Mouse (Mus musculus) brain, embryonic 14.5 days (tissue): Measurements from ENCODE around the gene Gm5148. TPM values are rescaled to one million over a fixed set of nuclear protein-coding genes. Genes with fewer than 3 reads are reported as not detected.

Experiments used
- DNase-seq: peaks from one replicate; pipeline ENCODE4 v3.0.0-alpha.2; 2011; ENCODE audit warnings: low read depth
- CTCF ChIP-seq: fragments of 200-500 bp; IDR thresholded peaks from 2 replicates; pipeline ENCODE4 v1.5.1; 2012; ENCODE audit warnings: inconsistent platforms, mild to moderate bottlenecking, moderate library complexity, borderline replicate concordance; ENCODE audit not compliant: insufficient read depth, insufficient read length; ENCODE audit errors: extremely low read depth
- POLR2A ChIP-seq: fragments of 200-500 bp; IDR thresholded peaks from 2 replicates; pipeline ENCODE4 v1.6.1; 2012; ENCODE audit warnings: mild to moderate bottlenecking, inconsistent platforms, borderline replicate concordance; ENCODE audit not compliant: poor library complexity, insufficient read depth, insufficient read length, severe bottlenecking; ENCODE audit errors: extremely low read depth
- polyA plus RNA-seq: library from polyadenylated mRNA; depleted of rRNA; stranded (reverse); fragments of >200 nt; gene quantifications from 2 replicates; pipeline ENCODE4 v1.2.3, GENCODE M21; 2012

The Gm5148 gene
- polyA plus RNA-seq, 1 experiment, result 12.4 TPM

- DNase-seq, result no peak
- TF ChIP-seq POLR2A (no peak), CTCF (no peak)
Observed at GRCm38 (mm10) chr3:37727392-37727791, 3.1 kb upstream of the Gm5148 start.

GRCm38 (mm10) chr3:37726501-37727140 is 2.3 kb upstream of the Gm5148 start:
- no peak for DNase-seq
- TF ChIP-seq POLR2A (no peak), CTCF (no peak)

- no peak for TF ChIP-seq POLR2A
- no peak for TF ChIP-seq CTCF
- DNase-seq, result no peak
Observed at GRCm38 (mm10) chr3:37724946-37725735, 851 bp upstream of the Gm5148 start.

- TF ChIP-seq POLR2A (no peak), CTCF (no peak)
- peak; percentile 87 for DNase-seq
Observed at GRCm38 (mm10) chr3:37723662-37724170, 574 bp downstream of the Gm5148 start.

GRCm38 (mm10) chr3:37723061-37723521 is 1.2 kb downstream of the Gm5148 start:
- DNase-seq, result peak; percentile 71
- TF ChIP-seq POLR2A (no peak), CTCF (no peak)

GRCm38 (mm10) chr3:37722487-37723060 is 1.7 kb downstream of the Gm5148 start:
- peak; percentile 35 for DNase-seq
- TF ChIP-seq CTCF, result no peak
- TF ChIP-seq POLR2A, result no peak

GRCm38 (mm10) chr3:37716992-37717391 is 7.3 kb downstream of the Gm5148 start:
- DNase-seq, result peak; percentile 16
- TF ChIP-seq CTCF (no peak), POLR2A (no peak)

- DNase-seq, result no peak
- no peak for TF ChIP-seq CTCF
- no peak for TF ChIP-seq POLR2A
Observed at GRCm38 (mm10) chr3:37715734-37716133, 8.6 kb downstream of the Gm5148 start.

GRCm38 (mm10) chr3:37712501-37712900 is 11.8 kb downstream of the Gm5148 start:
- no peak for TF ChIP-seq CTCF
- TF ChIP-seq POLR2A, result no peak
- DNase-seq, result peak; percentile 73

GRCm38 (mm10) chr3:37711639-37712038 is 12.7 kb downstream of the Gm5148 start:
- TF ChIP-seq CTCF (no peak), POLR2A (no peak)
- no peak for DNase-seq

- no peak for TF ChIP-seq POLR2A
- no peak for TF ChIP-seq CTCF
- no peak for DNase-seq
Observed at GRCm38 (mm10) chr3:37707801-37708200, 16.5 kb downstream of the Gm5148 start.

- TF ChIP-seq CTCF, result no peak
- no peak for TF ChIP-seq POLR2A
- DNase-seq, result no peak
Observed at GRCm38 (mm10) chr3:37706439-37706838, 17.9 kb downstream of the Gm5148 start.
